Mouse (Mus musculus) adrenal gland, postnatal 10 days (tissue): ENCODE data around the gene Dnajc13. TPM values are rescaled to one million over a fixed set of nuclear protein-coding genes. Genes with fewer than 3 reads are reported as not detected.
A peak's percentile ranks its signal among the peaks of the same experiment; 100 is the strongest.

Experiments
- DNase-seq: peaks from one replicate; pipeline ENCODE4 v3.0.0; 2021; ENCODE audit warnings: mixed read lengths
- total RNA-seq, 2 experiments: library from RNA; stranded (reverse); gene quantifications; 2 replicates each; pipeline ENCODE4 v1.2.3; 2021

Dnajc13 gene
- total RNA-seq, 2 experiments from 2014 or later = 40.5 to 58.5 TPM

- DNase-seq = no peak
Observed at GRCm38 (mm10) chr9:104254408-104255180, 8.1 kb downstream of the Dnajc13 start.

GRCm38 (mm10) chr9:104252637-104253036 is 10.1 kb downstream of the Dnajc13 start:
- DNase-seq = no peak

GRCm38 (mm10) chr9:104251687-104252086 is 11.0 kb downstream of the Dnajc13 start:
- DNase-seq = no peak

GRCm38 (mm10) chr9:104251111-104251510 is 11.6 kb downstream of the Dnajc13 start:
- no peak for DNase-seq

- no peak for DNase-seq
Observed at GRCm38 (mm10) chr9:104247307-104247987, 15.3 kb downstream of the Dnajc13 start.

- no peak for DNase-seq
Observed at GRCm38 (mm10) chr9:104243799-104244466, 18.8 kb downstream of the Dnajc13 start.

GRCm38 (mm10) chr9:104240146-104240545 is 22.6 kb downstream of the Dnajc13 start:
- no peak for DNase-seq

- no peak for DNase-seq
Observed at GRCm38 (mm10) chr9:104239076-104239475, 23.7 kb downstream of the Dnajc13 start.

GRCm38 (mm10) chr9:104236256-104236930 is 26.3 kb downstream of the Dnajc13 start:
- no peak for DNase-seq

- peak; percentile 69 for DNase-seq
Observed at GRCm38 (mm10) chr9:104235751-104236150, 27.0 kb downstream of the Dnajc13 start.

- DNase-seq = no peak
Observed at GRCm38 (mm10) chr9:104233815-104234214, 28.9 kb downstream of the Dnajc13 start.

GRCm38 (mm10) chr9:104233060-104233459 is 29.7 kb downstream of the Dnajc13 start:
- DNase-seq = no peak

- DNase-seq = peak; percentile 59
Observed at GRCm38 (mm10) chr9:104232004-104232403, 30.7 kb downstream of the Dnajc13 start.

GRCm38 (mm10) chr9:104211402-104211801 is 51.3 kb downstream of the Dnajc13 start:
- DNase-seq = no peak

- DNase-seq = peak; percentile 58
Observed at GRCm38 (mm10) chr9:104203851-104204250, 58.9 kb downstream of the Dnajc13 start.

- DNase-seq = no peak
Observed at GRCm38 (mm10) chr9:104194528-104194927, 68.2 kb downstream of the Dnajc13 start.

- no peak for DNase-seq
Observed at GRCm38 (mm10) chr9:104193900-104194299, 68.8 kb downstream of the Dnajc13 start.

GRCm38 (mm10) chr9:104193327-104193726 is 69.4 kb downstream of the Dnajc13 start:
- no peak for DNase-seq

GRCm38 (mm10) chr9:104192513-104192912 is 70.2 kb downstream of the Dnajc13 start:
- no peak for DNase-seq

GRCm38 (mm10) chr9:104189657-104190056 is 73.1 kb downstream of the Dnajc13 start:
- DNase-seq = no peak

- no peak for DNase-seq
Observed at GRCm38 (mm10) chr9:104188704-104189103, 74.0 kb downstream of the Dnajc13 start.

- no peak for DNase-seq
Observed at GRCm38 (mm10) chr9:104187028-104187427, 75.7 kb downstream of the Dnajc13 start.
